Mouse (Mus musculus) embryo, embryonic 10.5 days (tissue): ENCODE data around the gene Il12rb1.

Source experiments
- DNase-seq: peaks from one replicate; pipeline ENCODE4 v3.0.0-alpha.2; 2015; ENCODE audit warnings: low spot score

The Il12rb1 gene

GRCm38 (mm10) chr8:70827796-70828195 lies 19.5 kb downstream of the Il12rb1 start:
- DNase-seq: no peak

GRCm38 (mm10) chr8:70831517-70831916 lies 23.3 kb downstream of the Il12rb1 start:
- DNase-seq: no peak

DNA sequence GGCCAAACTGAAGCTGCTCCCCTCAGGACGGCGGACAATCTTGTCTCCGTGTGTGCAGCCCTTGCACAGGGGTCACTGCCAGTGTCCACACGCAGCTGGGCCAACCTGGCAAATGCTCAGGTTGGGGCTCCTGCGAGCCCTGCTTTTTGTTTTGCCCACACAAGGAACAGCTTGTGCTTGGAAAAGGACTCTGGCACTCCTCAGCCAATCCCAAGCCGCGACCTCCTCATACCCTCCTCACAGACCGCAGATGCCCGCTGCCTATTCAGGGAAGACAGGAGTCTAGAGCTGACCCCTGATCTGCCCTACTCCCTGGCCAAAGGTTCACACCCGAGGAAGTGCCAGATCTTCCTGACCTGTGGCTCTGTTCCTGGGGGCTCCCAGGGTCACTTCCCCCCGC lies 24.1 kb downstream of the Il12rb1 start:
- DNase-seq: no peak

DNA sequence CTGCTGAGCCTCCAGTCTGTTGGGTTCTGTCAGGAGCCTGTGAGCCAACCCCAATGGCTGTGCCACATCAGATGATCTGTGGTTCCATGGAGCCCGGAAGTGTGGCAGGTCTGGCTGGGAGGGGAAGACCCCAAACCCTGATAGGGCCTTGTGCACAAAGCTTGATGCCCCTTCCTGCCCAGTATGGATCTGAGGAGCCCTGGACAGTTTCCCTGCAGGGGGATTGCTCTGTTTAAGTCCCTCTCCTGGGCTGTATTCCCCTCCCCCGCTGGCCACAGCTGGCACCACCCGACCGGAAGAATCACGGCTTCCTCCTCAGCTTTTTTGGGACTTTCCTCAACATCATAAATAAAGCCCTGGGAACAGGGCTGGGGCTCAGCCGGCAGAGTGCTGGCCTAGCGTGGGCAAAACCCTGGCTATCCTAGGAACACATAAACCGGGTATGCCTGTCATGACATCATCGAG lies 24.8 kb downstream of the Il12rb1 start:
- no peak for DNase-seq

DNA sequence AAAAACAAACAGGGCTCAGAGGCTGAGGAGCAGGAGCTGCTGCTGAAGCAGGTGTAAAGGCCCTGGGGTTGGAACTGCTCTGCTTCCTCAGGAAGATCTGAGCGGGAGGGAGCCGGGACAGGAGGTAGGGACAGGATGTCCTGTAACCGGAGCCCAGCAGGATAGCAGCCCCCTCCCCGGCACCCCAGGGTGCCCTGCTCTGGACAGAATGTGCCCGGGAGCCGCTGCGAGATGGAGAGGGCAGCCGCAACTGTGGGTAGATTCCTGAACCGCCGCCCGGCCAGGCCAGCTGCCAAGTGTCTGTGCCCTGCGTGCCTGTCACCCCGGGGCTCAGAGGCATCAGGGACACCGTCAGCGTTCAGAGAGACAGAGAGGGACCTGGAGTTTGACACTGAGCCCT lies 25.3 kb downstream of the Il12rb1 start:
- no peak for DNase-seq

GRCm38 (mm10) chr8:70834071-70834470 lies 25.8 kb downstream of the Il12rb1 start:
- DNase-seq: no peak

GRCm38 (mm10) chr8:70836666-70837065 lies 28.4 kb downstream of the Il12rb1 start:
- no peak for DNase-seq

DNA sequence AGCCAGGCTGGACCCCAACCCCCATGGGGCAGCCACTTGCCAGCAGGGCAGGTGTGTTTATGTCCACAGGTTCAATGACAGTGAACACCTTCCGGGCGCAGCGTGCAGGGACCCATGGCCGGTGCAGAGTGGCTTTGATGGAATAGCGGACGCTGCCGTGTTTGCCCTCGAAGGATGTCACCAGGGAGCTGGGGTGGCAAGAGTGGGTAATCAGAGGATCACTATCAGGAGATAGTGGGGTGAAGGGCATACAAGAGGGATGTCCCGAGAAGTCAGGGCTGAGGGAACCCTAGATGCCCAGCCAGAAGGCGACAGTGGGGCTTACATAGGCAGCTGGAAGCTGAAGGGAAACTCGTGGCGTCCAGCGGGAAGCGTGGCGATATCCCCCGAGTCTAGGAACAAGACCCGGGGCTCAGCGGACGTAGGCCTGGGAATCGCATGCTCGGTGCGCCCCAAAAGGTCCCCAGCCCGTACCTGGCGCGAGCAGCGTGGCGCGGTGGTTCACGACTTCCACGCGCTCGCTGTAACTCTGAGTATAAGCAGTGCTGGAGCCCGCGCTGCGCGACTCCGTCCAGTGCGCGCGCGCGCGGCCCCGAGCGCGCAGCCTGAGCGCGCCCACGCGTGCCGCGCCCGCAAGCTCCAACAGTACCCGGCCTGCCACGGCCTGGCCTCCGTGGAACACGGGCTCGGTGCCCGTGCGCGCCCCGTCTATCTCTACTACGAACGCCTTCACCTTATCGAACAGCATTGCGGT lies 30.6 kb downstream of the Il12rb1 start:
- DNase-seq: no peak

DNA sequence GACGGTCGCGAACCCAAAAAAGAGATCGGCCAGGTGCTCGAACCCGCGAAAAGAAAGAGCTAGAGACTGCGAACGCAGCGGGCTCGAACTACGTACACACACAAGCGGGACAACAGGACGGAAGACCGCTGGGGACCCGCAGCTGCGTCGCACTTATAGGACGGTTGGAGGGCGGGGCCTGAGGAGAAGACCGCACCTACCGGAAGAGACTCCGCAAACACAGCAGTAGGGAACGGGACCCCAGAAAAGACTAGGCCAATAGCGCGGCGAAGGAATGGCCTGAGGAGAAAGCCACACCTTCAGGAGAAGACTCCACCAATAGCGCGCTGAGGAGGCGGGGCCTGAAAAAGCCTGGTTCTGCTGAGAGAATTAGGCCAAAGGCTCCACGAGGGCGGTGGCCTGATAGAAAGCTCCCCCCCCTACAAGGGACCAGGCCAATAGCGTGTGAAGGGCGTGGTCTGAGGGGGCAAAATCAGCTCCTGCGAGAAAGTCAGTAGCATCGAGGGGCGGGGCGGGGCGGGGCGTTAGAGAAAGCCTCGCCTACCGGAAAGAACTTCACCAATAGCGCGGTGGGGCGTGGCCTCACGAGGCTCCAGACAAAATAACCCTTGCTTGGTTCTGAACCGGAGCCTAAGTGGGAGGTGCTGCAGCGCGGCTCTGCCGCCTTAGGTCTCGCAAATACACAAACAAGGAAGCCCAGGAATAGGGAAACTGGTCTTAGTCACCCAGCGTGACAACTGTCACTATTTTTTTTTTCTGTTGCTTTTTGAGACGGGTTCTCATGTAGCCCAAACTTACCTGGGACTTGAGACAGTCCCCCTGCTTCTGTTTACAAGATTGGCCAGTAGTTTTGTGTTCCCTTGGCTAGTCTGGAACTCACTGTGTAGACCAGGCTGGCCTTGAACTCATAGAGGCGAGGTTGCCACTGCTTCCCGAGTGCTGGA lies 31.4 kb downstream of the Il12rb1 start, which contains the start of gene Arrdc2:
TSS of gene Arrdc2 (minus strand) at position 313 of the 944 bp plus-strand sequence.
- DNase-seq: peak; percentile 100

- no peak for DNase-seq
Observed at GRCm38 (mm10) chr8:70840590-70840989, 32.3 kb downstream of the Il12rb1 start.

GRCm38 (mm10) chr8:70841147-70842072 lies 33.2 kb downstream of the Il12rb1 start:
- DNase-seq: peak; percentile 94

DNA sequence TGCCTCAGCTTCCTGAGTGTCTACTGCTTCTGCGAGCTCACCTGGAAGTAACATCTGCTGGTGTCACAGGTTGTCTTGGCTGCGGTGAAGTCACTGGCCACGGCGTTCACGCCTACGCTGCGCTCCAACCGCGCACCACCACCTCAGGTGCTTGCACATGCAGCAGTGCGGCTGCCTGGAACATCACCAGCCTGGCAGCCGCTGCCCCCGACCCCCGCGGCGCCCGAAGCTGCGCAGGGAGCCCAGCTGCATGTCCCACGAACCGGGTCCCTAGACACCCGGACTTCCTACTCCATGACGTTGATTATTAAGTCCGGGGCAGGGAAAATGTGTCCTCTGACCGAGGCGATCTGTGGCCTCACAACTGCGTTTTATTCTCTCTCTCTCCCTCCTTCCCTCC lies 34.2 kb downstream of the Il12rb1 start:
- no peak for DNase-seq

- no peak for DNase-seq
Observed at GRCm38 (mm10) chr8:70843214-70843773, 35.0 kb downstream of the Il12rb1 start.

GRCm38 (mm10) chr8:70843941-70844340 lies 35.7 kb downstream of the Il12rb1 start:
- DNase-seq: no peak

DNA sequence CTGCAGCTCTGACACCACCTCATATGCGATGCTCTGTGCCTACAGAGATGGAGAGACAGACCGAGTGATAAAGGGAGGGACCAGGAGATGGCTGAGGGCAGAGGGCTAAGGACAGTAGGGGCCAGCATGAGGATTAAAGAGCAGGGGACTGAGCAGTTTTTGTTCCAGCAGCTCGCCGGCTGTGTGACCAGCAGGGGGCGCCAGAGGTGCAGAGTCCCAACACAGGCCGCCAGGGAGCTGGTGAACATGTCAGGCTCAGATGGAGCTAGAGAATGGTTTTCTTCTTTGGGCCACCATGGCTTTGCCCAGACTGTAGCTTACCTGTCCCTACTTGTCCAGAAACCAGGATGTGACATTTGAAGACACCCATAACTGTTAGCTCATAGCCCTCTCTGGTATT lies 36.3 kb downstream of the Il12rb1 start:
- DNase-seq: peak; percentile 92

DNA sequence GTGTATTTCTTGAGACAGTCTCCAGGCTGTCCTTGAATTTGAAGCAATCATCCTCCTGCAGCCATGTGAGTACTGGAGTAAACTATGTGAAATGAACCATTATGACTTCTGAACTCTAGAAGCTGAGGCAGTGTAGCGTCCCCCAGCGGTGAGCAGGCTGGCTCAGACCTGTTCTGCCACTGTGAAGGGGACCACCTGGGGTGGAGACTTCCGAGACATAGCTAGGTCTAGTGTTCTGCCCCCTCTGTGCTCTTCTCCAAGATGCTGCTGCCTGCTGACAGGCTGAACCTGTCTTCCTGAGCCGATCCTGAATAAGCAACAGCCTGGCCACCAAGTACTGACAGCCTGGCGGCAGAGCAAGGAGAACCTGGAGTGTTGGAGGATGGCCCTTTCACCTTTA lies 36.9 kb downstream of the Il12rb1 start:
- no peak for DNase-seq

DNA sequence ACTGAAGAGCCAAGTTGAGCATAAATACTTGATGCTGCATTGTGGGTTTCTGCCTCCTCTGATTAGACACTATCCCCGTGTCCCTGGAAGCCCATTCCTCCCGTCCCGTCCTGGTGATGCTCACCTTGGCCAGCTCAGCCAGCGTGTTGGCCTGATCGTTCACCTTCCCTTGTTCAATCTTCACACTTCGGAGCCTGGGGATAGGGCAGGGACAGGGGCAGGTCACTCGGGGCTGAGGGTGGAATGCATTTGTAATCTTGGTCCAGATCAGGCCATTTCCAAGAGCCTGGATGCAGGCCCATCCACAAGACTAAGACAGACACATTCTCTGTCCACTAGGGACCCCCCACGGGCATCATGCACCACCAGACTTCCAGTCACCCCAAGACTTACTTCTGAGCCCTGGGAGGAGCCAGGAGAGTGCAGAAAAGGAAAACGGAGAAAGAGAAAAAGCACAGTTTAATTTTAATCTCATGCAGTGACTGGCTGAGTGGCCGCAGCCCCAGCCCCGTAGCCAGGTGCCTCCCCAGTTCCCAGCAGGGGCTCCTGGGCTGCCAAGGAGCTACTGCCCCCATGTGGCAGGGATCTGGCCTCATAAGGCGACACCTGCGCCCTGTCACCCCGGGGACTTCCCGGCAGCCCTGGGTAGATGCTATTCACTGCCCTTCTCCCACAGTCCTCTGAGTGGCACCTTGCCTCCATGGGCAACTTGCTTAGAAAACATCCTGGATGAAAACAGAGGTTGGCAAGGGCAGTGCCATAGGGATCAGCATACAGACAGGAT lies 38.3 kb downstream of the Il12rb1 start:
- no peak for DNase-seq

- no peak for DNase-seq
Observed at GRCm38 (mm10) chr8:70849333-70849990, 41.2 kb downstream of the Il12rb1 start.

GRCm38 (mm10) chr8:70850132-70850845 lies 42.0 kb downstream of the Il12rb1 start:
- DNase-seq: no peak
